Mouse (Mus musculus) testis, adult 2 months (tissue): ENCODE data around the gene Mfge8.

Experiments used
- CTCF ChIP-seq: fragments of 200-500 bp; IDR thresholded peaks from 2 replicates; pipeline ENCODE4 v1.5.1; 2012; ENCODE audit warnings: low read depth, mild to moderate bottlenecking, inconsistent platforms, low read length, moderate library complexity; ENCODE audit not compliant: control insufficient read depth, insufficient read depth, insufficient replicate concordance
- POLR2A ChIP-seq: fragments of 200-500 bp; IDR thresholded peaks from 2 replicates; pipeline ENCODE4 v1.6.1; 2012; ENCODE audit warnings: low read depth, mild to moderate bottlenecking, inconsistent platforms, low read length, moderate library complexity; ENCODE audit not compliant: control insufficient read depth

- TF ChIP-seq CTCF: no peak
- no peak for TF ChIP-seq POLR2A
Observed at GRCm38 (mm10) chr7:79147011-79147837, 1.6 kb downstream of the Mfge8 start.
